Mouse (Mus musculus) 3T3-L1 (cell line): Measurements from ENCODE around the gene Tmem108.

Experiments
- DNase-seq: peaks from one replicate; pipeline ENCODE4 v3.0.0-alpha.2; 2015; ENCODE audit warnings: low read depth, low spot score

The Tmem108 gene

GRCm38 (mm10) chr9:103549178-103549577 lies 212.5 kb downstream of the Tmem108 start:
- no peak for DNase-seq

GRCm38 (mm10) chr9:103548606-103549005 lies 213.0 kb downstream of the Tmem108 start:
- DNase-seq: no peak

GRCm38 (mm10) chr9:103546695-103547645 lies 214.7 kb downstream of the Tmem108 start:
- no peak for DNase-seq

GRCm38 (mm10) chr9:103545729-103546128 lies 215.9 kb downstream of the Tmem108 start:
- DNase-seq: no peak

- DNase-seq: no peak
Observed at GRCm38 (mm10) chr9:103545271-103545670, 216.4 kb downstream of the Tmem108 start.

- DNase-seq: no peak
Observed at GRCm38 (mm10) chr9:103544599-103544998, 217.0 kb downstream of the Tmem108 start.

GRCm38 (mm10) chr9:103540518-103540917 lies 221.1 kb downstream of the Tmem108 start:
- no peak for DNase-seq

- no peak for DNase-seq
Observed at GRCm38 (mm10) chr9:103538047-103538816, 223.4 kb downstream of the Tmem108 start.

GRCm38 (mm10) chr9:103536059-103536634 lies 225.5 kb downstream of the Tmem108 start:
- no peak for DNase-seq

GRCm38 (mm10) chr9:103525041-103525537 lies 236.5 kb downstream of the Tmem108 start:
- no peak for DNase-seq

GRCm38 (mm10) chr9:103524600-103524999 lies 237.0 kb downstream of the Tmem108 start:
- DNase-seq: no peak

- no peak for DNase-seq
Observed at GRCm38 (mm10) chr9:103523742-103524403, 237.8 kb downstream of the Tmem108 start.

- DNase-seq: no peak
Observed at GRCm38 (mm10) chr9:103523008-103523407, 238.6 kb downstream of the Tmem108 start.

GRCm38 (mm10) chr9:103513884-103514283 lies 247.8 kb downstream of the Tmem108 start:
- DNase-seq: no peak

GRCm38 (mm10) chr9:103512257-103512656 lies 249.4 kb downstream of the Tmem108 start:
- no peak for DNase-seq

- no peak for DNase-seq
Observed at GRCm38 (mm10) chr9:103506968-103507584, 254.6 kb downstream of the Tmem108 start.

GRCm38 (mm10) chr9:103505067-103505466 lies 256.6 kb downstream of the Tmem108 start:
- DNase-seq: no peak

GRCm38 (mm10) chr9:103504646-103505045 lies 257.0 kb downstream of the Tmem108 start:
- DNase-seq: no peak

GRCm38 (mm10) chr9:103503586-103504298 lies 257.9 kb downstream of the Tmem108 start:
- DNase-seq: peak; percentile 55

- DNase-seq: no peak
Observed at GRCm38 (mm10) chr9:103502655-103503054, 259.0 kb downstream of the Tmem108 start.
